Mouse (Mus musculus) small intestine, adult 2 months (tissue): ENCODE measurements around the gene Por.

ENCODE experiments used
- CTCF ChIP-seq: fragments of 200-500 bp; IDR thresholded peaks from 2 replicates; pipeline ENCODE4 v1.5.1; 2012; ENCODE audit warnings: low read depth, mild to moderate bottlenecking, control low read depth, inconsistent platforms, low read length, moderate library complexity, mixed read lengths; ENCODE audit not compliant: insufficient replicate concordance, insufficient read length; ENCODE audit errors: extremely low read depth
- POLR2A ChIP-seq: fragments of 200-500 bp; IDR thresholded peaks from 2 replicates; pipeline ENCODE4 v1.6.1; 2012; ENCODE audit warnings: low read depth, mild to moderate bottlenecking, control low read depth, inconsistent platforms, low read length, moderate library complexity

- TF ChIP-seq CTCF, result no peak
- TF ChIP-seq POLR2A, result no peak
Measured at GRCm38 (mm10) chr5:135632797-135633144, 37.1 kb upstream of the Por start.
